Mouse (Mus musculus) liver, adult 2 months (tissue): ENCODE results near the gene Scnn1a. TPM values are rescaled to one million over a fixed set of nuclear protein-coding genes. Genes with fewer than 3 reads are reported as not detected.

Source experiments
- DNase-seq: peaks from one replicate; pipeline ENCODE4 v3.0.0-alpha.2; 2011; ENCODE audit warnings: low read depth, low spot score; ENCODE audit errors: extremely low read depth
- H3K27ac ChIP-seq: fragments of 200-500 bp; replicated peaks from 2 replicates; pipeline ENCODE4 v1.5.1; 2012; ENCODE audit warnings: low read depth, mild to moderate bottlenecking, control low read depth, inconsistent platforms, low read length; ENCODE audit not compliant: insufficient read depth
- H3K27me3 ChIP-seq: fragments of 200-500 bp; 2 replicates; pipeline ENCODE4 v1.6.1; 2012; ENCODE audit warnings: mild to moderate bottlenecking, moderate library complexity, low read length, inconsistent platforms; ENCODE audit not compliant: control insufficient read depth, insufficient read depth
- H3K36me3 ChIP-seq: fragments of 200-500 bp; 2 replicates; pipeline ENCODE4 v1.6.1; 2012; ENCODE audit warnings: low read length, inconsistent platforms; ENCODE audit not compliant: control insufficient read depth, insufficient read depth
- H3K4me1 ChIP-seq: fragments of 200-500 bp; 2 replicates; pipeline ENCODE4 v1.6.1; 2011; ENCODE audit warnings: low read length; ENCODE audit not compliant: control insufficient read depth, insufficient read depth
- H3K4me3 ChIP-seq: fragments of 200-500 bp; 2 replicates; pipeline ENCODE4 v1.5.1; 2011; ENCODE audit warnings: low read depth, mild to moderate bottlenecking, control low read depth, low read length, moderate library complexity; ENCODE audit not compliant: insufficient read depth
- H3K79me2 ChIP-seq: fragments of 200-500 bp; 2 replicates; pipeline ENCODE4 v1.6.1; 2012; ENCODE audit warnings: inconsistent platforms, mild to moderate bottlenecking, low read length, moderate library complexity; ENCODE audit not compliant: control insufficient read depth, insufficient read depth
- H3K9ac ChIP-seq: fragments of 200-500 bp; 2 replicates; pipeline ENCODE4 v1.6.1; 2012; ENCODE audit warnings: low read depth, mild to moderate bottlenecking, control low read depth, inconsistent platforms, low read length
- CTCF ChIP-seq: fragments of 200-500 bp; IDR thresholded peaks from 2 replicates; pipeline ENCODE4 v1.5.1; 2011; ENCODE audit warnings: low read depth, low read length, control low read depth
- POLR2A ChIP-seq: fragments of 200-500 bp; IDR thresholded peaks from 2 replicates; pipeline ENCODE4 v1.6.1; 2011; ENCODE audit warnings: low read length, control low read depth; ENCODE audit not compliant: insufficient read depth; ENCODE audit errors: extremely low read depth
- WGBS: fragments of 180-500 bp; shearing (Covaris S2); methylation state at CpG from one replicate; pipeline ENCODE4 v1.1.7; 2018; 5-methylcytosine and 5-hydroxymethylcytosine counted together
- polyA plus RNA-seq: library from polyadenylated mRNA; depleted of rRNA; stranded (reverse); fragments of >200 nt; gene quantifications from 2 replicates; pipeline ENCODE4 v1.2.3, GENCODE M21; 2012
- total RNA-seq: library from RNA; depleted of rRNA; stranded (reverse); fragments of >200 nt; gene quantifications from 2 replicates; pipeline ENCODE4 v1.2.3, GENCODE M21; 2014

Scnn1a gene
- total and polyA plus RNA-seq, 2 experiments = 3.0 to 24.8 TPM

- Histone ChIP-seq H3K27me3 (no peaks in the 10 kb centered on the region), H3K79me2 (no peaks in the 10 kb centered on the region), H3K4me1 (peaks cover 2% of the 10 kb centered on the region; the same call in 1 of the 2 replicates), H3K27ac (no peak overlapping the region), H3K4me3 (no peak overlapping the region), H3K36me3 (no peaks in the 10 kb centered on the region), H3K9ac (no peak overlapping the region)
- TF ChIP-seq POLR2A (no peak), CTCF (no peak)
- no peak for DNase-seq
- WGBS = 61% methylated on average over 8 of the region's 8 CpGs
These were observed 36.2 kb upstream of the Scnn1a start for GRCm38 (mm10) chr6:125284250-125284649.

GRCm38 (mm10) chr6:125284751-125285150 lies 35.7 kb upstream of the Scnn1a start:
- Histone ChIP-seq H3K36me3 (no peaks in the 10 kb centered on the region), H3K27me3 (no peaks in the 10 kb centered on the region), H3K4me3 (no peak overlapping the region), H3K27ac (no peak overlapping the region), H3K79me2 (no peaks in the 10 kb centered on the region), H3K4me1 (peaks cover 2% of the 10 kb centered on the region; the same call in 1 of the 2 replicates), H3K9ac (no peak overlapping the region)
- WGBS = 94% methylated on average over 7 of the region's 7 CpGs
- TF ChIP-seq CTCF = no peak
- TF ChIP-seq POLR2A = no peak
- no peak for DNase-seq

DNA sequence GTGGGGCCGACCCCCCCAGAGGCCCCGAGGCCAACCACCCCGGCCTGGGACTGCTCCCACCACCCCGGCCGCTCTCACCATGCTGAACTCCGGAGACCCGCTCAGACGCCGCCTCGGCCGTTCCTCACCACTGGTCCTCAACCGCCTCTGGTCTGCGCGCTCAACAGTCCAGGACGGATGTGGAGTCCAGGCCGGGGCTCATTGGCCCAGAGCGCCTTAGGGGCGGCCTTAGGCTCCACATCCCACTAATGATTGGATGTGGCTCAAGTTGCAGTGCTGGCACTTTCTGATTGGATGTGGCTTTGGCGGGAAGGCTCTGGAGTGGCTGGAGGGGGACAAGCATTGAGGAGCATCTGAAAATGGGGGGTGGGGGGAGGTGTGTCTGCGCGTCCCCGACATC lies 34.6 kb upstream of the Scnn1a start, which contains the start of gene Tuba3a:
Gene Tuba3a (minus strand): TSS at position 153 of the 400 bp plus-strand sequence.
- TF ChIP-seq POLR2A (no peak), CTCF (no peak)
- no peak within 1 kb of the TSS for H3K9ac ChIP-seq
- no peaks in the 10 kb centered on the region for H3K79me2 ChIP-seq
- H3K4me1 ChIP-seq = peaks cover 2% of the 10 kb centered on the region; the same call in 1 of the 2 replicates
- H3K4me3 ChIP-seq = no peak within 1 kb of the TSS
- H3K27ac ChIP-seq = no peak within 1 kb of the TSS
- no peaks in the 10 kb centered on the region for H3K36me3 ChIP-seq
- no peaks in the 10 kb centered on the region for H3K27me3 ChIP-seq
- DNase-seq = no peak
- 96% methylated on average over 22 of the region's 22 CpGs for WGBS

DNA sequence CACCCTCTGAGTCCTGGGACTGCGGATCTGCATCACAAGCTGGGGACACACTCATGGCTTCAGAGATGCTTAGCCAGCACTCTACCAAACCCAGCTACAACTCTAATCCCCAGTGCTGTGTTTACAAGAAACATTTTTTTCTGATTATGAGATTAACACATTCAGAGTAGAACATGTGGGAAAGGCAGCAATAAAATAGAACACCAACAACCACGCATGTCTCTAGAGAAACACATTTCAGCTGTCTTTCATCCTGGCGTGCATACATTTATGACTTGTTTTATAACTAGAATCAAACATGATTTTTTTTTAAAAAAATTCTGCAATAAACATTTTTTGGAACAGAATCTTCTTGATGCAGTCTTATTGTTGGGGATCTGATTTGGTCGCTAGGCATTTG lies 33.5 kb upstream of the Scnn1a start:
- Histone ChIP-seq H3K36me3 (no peaks in the 10 kb centered on the region), H3K27me3 (no peaks in the 10 kb centered on the region), H3K79me2 (no peaks in the 10 kb centered on the region), H3K4me3 (no peak overlapping the region), H3K4me1 (peaks cover 2% of the 10 kb centered on the region; the same call in 1 of the 2 replicates), H3K27ac (no peak overlapping the region), H3K9ac (no peak overlapping the region)
- 95% methylated on average over 4 of the region's 4 CpGs for whole genome bisulfite sequencing
- no peak for DNase-seq
- TF ChIP-seq CTCF = no peak
- TF ChIP-seq POLR2A = no peak

DNA sequence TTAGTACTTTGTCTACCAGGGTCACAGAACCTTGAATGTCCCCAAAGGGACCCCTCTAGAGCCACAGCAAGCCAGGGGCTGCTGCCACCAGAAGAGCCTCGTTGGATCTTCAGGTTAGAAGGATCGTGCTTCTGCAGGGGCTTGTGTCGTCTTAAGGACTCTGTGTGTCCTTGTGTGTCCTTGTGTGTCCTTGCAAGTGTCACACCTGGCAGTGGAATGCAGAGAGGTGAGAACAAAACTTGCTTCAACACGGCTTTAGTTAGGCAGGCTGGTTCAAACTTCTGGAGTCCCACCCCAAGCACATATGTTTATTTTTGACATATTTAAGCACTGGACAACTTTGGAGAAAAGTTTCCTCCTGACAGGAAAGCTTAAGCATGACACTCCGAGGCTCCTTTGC lies 31.7 kb upstream of the Scnn1a start:
- DNase-seq = no peak
- Histone ChIP-seq H3K9ac (no peak overlapping the region), H3K27me3 (no peaks in the 10 kb centered on the region), H3K4me3 (no peak overlapping the region), H3K36me3 (no peaks in the 10 kb centered on the region), H3K4me1 (peaks cover 2% of the 10 kb centered on the region; the same call in 1 of the 2 replicates), H3K27ac (no peak overlapping the region), H3K79me2 (no peaks in the 10 kb centered on the region)
- WGBS = 85% methylated on average over 5 of the region's 5 CpGs
- TF ChIP-seq CTCF = no peak
- no peak for TF ChIP-seq POLR2A

GRCm38 (mm10) chr6:125291329-125291728 lies 29.1 kb upstream of the Scnn1a start:
- no peak overlapping the region for H3K9ac ChIP-seq
- H3K36me3 ChIP-seq = no peaks in the 10 kb centered on the region
- no peak for TF ChIP-seq POLR2A
- no peak for TF ChIP-seq CTCF
- no peak overlapping the region for H3K27ac ChIP-seq
- WGBS = 87% methylated on average over 4 of the region's 4 CpGs
- H3K4me3 ChIP-seq = no peak overlapping the region
- H3K27me3 ChIP-seq = no peaks in the 10 kb centered on the region
- no peaks in the 10 kb centered on the region for H3K79me2 ChIP-seq
- 0 out of 2 replicates have a peak, but pooled peaks cover under 1% of the 10 kb centered on the region for H3K4me1 ChIP-seq
- DNase-seq = no peak
